Mouse (Mus musculus) G1E (cell line): ENCODE results near the gene Atp7b. TPM values are rescaled to one million over a fixed set of nuclear protein-coding genes. Genes with fewer than 3 reads are reported as not detected.

Experiments
- ATAC-seq: 2 replicates; pipeline ENCODE4 v1.8.0; 2016; ENCODE audit warnings: mild to moderate bottlenecking; ENCODE audit not compliant: insufficient number of reproducible peaks, poor library complexity, low FRiP score, severe bottlenecking; ENCODE audit errors: extremely low read depth
- DNase-seq: peaks from one replicate; pipeline ENCODE4 v3.0.0; 2012; ENCODE audit warnings: low spot score
- H3K27me3 ChIP-seq: 2 replicates; pipeline ENCODE4 v1.6.1; 2012; ENCODE audit warnings: mild to moderate bottlenecking, low read length, inconsistent platforms; ENCODE audit not compliant: insufficient read depth
- H3K36me3 ChIP-seq: replicated peaks from 2 replicates; pipeline ENCODE3; 2012; ENCODE audit warnings: mild to moderate bottlenecking, inconsistent platforms
- H3K4me1 ChIP-seq: 2 replicates; pipeline ENCODE4 v1.6.1; 2012; ENCODE audit warnings: low read depth, low read length, inconsistent platforms, mixed read lengths; ENCODE audit not compliant: insufficient read depth
- H3K4me3 ChIP-seq: 2 replicates; pipeline ENCODE4 v1.5.1; 2012; ENCODE audit warnings: low read depth, mild to moderate bottlenecking, inconsistent platforms, low read length, moderate library complexity, mixed read lengths
- H3K9me3 ChIP-seq: replicated peaks from 2 replicates; pipeline ENCODE4 v1.6.1; 2012; ENCODE audit warnings: inconsistent platforms
- CTCF ChIP-seq: IDR thresholded peaks from 2 replicates; pipeline ENCODE4 v1.5.1; 2012; ENCODE audit warnings: low read depth, low read length, inconsistent platforms, mixed read lengths
- GATA1 ChIP-seq: IDR thresholded peaks from 2 replicates; pipeline ENCODE4 v1.6.1; 2012; ENCODE audit warnings: borderline replicate concordance, low read length, inconsistent platforms, mixed read lengths
- GATA2 ChIP-seq: IDR thresholded peaks from 2 replicates; pipeline ENCODE4 v1.6.1; 2012; ENCODE audit warnings: low read depth, low read length, inconsistent platforms, borderline replicate concordance
- POLR2AphosphoS5 ChIP-seq: IDR thresholded peaks from 2 replicates; pipeline ENCODE4 v1.6.1; 2012; ENCODE audit warnings: low read depth, low read length, inconsistent platforms; ENCODE audit not compliant: insufficient replicate concordance
- TAL1 ChIP-seq: conservative IDR thresholded peaks from 2 replicates; pipeline ENCODE4 v1.6.1; 2012; ENCODE audit warnings: low read depth, low read length, inconsistent platforms, mixed read lengths
- polyA plus RNA-seq: library from polyadenylated mRNA; stranded (reverse); fragments of >175 nt; gene quantifications from 2 replicates; pipeline ENCODE4 v1.2.3, GENCODE M21; 2012
- total RNA-seq, 2 experiments: library from RNA; stranded (forward) in 1 of 2; stranded (reverse) in 1 of 2; fragments of 200-1000 nt in 1 of 2; fragments of >200 nt in 1 of 2; fragmentation: Nextera tagmentation in 1 of 2; gene quantifications; 2 replicates each; pipeline ENCODE4 v1.2.3; 2014 to 2017

The Atp7b gene
- total and polyA plus RNA-seq, 3 experiments, result 6.1 to 18.9 (median 6.6) TPM

GRCm38 (mm10) chr8:21947311-21948017 lies 112.6 kb downstream of the Atp7b start:
- no peak for TF ChIP-seq GATA1
- no peak for TF ChIP-seq CTCF
- no peak for TF ChIP-seq GATA2
- TF ChIP-seq TAL1, result no peak
- no peak for TF ChIP-seq POLR2AphosphoS5

GRCm38 (mm10) chr8:21946462-21946861 lies 113.6 kb downstream of the Atp7b start, which contains the start of gene Defb13:
Gene Defb13, plus strand, starts transcription at chr8:21946762.
- TF ChIP-seq CTCF, result no peak
- no peak for TF ChIP-seq POLR2AphosphoS5
- no peak for TF ChIP-seq GATA2
- TF ChIP-seq GATA1, result no peak
- no peak for TF ChIP-seq TAL1
- H3K27me3 ChIP-seq, result peaks cover 11% of the 10 kb centered on the region
- ATAC-seq, result no peak

More at GRCm38 (mm10) chr8:21947311-21948017, 112.6 kb downstream of the Atp7b start:
- no peaks in the 10 kb centered on the region for H3K36me3 ChIP-seq
- H3K4me3 ChIP-seq, result no peak overlapping the region
- peaks cover 11% of the 10 kb centered on the region for H3K27me3 ChIP-seq
- no peaks in the 10 kb centered on the region for H3K4me1 ChIP-seq
- ATAC-seq (no peak), DNase-seq (no peak)
- no peaks in the 10 kb centered on the region for H3K9me3 ChIP-seq

More at GRCm38 (mm10) chr8:21946462-21946861, 113.6 kb downstream of the Atp7b start, which contains the start of gene Defb13:
- DNase-seq, result no peak
- H3K9me3 ChIP-seq, result no peaks in the 10 kb centered on the region
- no peaks in the 10 kb centered on the region for H3K36me3 ChIP-seq
- H3K4me1 ChIP-seq, result no peaks in the 10 kb centered on the region
- H3K4me3 ChIP-seq, result no peak within 1 kb of the TSS

Other genes with a start within 250 kb of the Atp7b start
- gene Defb50, start 236.8 kb downstream of the Atp7b start, total RNA-seq (2014; fragmentation: Nextera tagmentation), result not detected in 2 replicates
- not detected in 2 replicates for gene Defb50, start 236.8 kb downstream of the Atp7b start, total RNA-seq (2017)
- not detected in 2 replicates for gene Defb50, start 236.8 kb downstream of the Atp7b start, polyA plus RNA-seq
- gene Defb2, start 220.4 kb downstream of the Atp7b start, total RNA-seq (2014; fragmentation: Nextera tagmentation), result not detected in 2 replicates
- gene Defb2, start 220.4 kb downstream of the Atp7b start, total RNA-seq (2017), result not detected in 2 replicates
- not detected in 2 replicates for gene Defb2, start 220.4 kb downstream of the Atp7b start, polyA plus RNA-seq
- gene Defb10, start 201.4 kb downstream of the Atp7b start, total RNA-seq (2014; fragmentation: Nextera tagmentation), result not detected in 2 replicates
- not detected in 2 replicates for gene Defb10, start 201.4 kb downstream of the Atp7b start, total RNA-seq (2017)
- gene Defb10, start 201.4 kb downstream of the Atp7b start, polyA plus RNA-seq, result not detected in 2 replicates
- gene Defb9, start 174.9 kb downstream of the Atp7b start, total RNA-seq (2014; fragmentation: Nextera tagmentation), result not detected in 2 replicates
- not detected in 2 replicates for gene Defb9, start 174.9 kb downstream of the Atp7b start, total RNA-seq (2017)
- not detected in 2 replicates for gene Defb9, start 174.9 kb downstream of the Atp7b start, polyA plus RNA-seq
- gene Defb11, start 153.9 kb downstream of the Atp7b start, total RNA-seq (2014; fragmentation: Nextera tagmentation), result not detected in 2 replicates
- gene Defb11, start 153.9 kb downstream of the Atp7b start, total RNA-seq (2017), result not detected in 2 replicates
- not detected in 2 replicates for gene Defb11, start 153.9 kb downstream of the Atp7b start, polyA plus RNA-seq
- not detected in 2 replicates for gene Defb15, start 127.6 kb downstream of the Atp7b start, total RNA-seq (2014; fragmentation: Nextera tagmentation)
- gene Defb15, start 127.6 kb downstream of the Atp7b start, total RNA-seq (2017), result 0.71 TPM in 1 of 2 replicates, not detected in the other
- not detected in 2 replicates for gene Defb15, start 127.6 kb downstream of the Atp7b start, polyA plus RNA-seq
- not detected in 2 replicates for gene Defb35, start 122.0 kb downstream of the Atp7b start, total RNA-seq (2014; fragmentation: Nextera tagmentation)
- gene Defb35, start 122.0 kb downstream of the Atp7b start, total RNA-seq (2017), result not detected in 2 replicates
- not detected in 2 replicates for gene Defb35, start 122.0 kb downstream of the Atp7b start, polyA plus RNA-seq
- gene Defb13, start 113.5 kb downstream of the Atp7b start, total RNA-seq (2014; fragmentation: Nextera tagmentation), result not detected in 2 replicates
- not detected in 2 replicates for gene Defb13, start 113.5 kb downstream of the Atp7b start, total RNA-seq (2017)
- gene Defb13, start 113.5 kb downstream of the Atp7b start, polyA plus RNA-seq, result not detected in 2 replicates
- not detected in 2 replicates for gene Fam90a1a, start 101.6 kb downstream of the Atp7b start, total RNA-seq (2014; fragmentation: Nextera tagmentation)
- gene Fam90a1a, start 101.6 kb downstream of the Atp7b start, total RNA-seq (2017), result 0.17 TPM in 1 of 2 replicates, not detected in the other
- not detected in 2 replicates for gene Fam90a1a, start 101.6 kb downstream of the Atp7b start, polyA plus RNA-seq
- not detected in 2 replicates for gene Ccdc70, start 90.5 kb downstream of the Atp7b start, total RNA-seq (2014; fragmentation: Nextera tagmentation)
- gene Ccdc70, start 90.5 kb downstream of the Atp7b start, total RNA-seq (2017), result not detected in 2 replicates
- gene Ccdc70, start 90.5 kb downstream of the Atp7b start, polyA plus RNA-seq, result not detected in 2 replicates
- gene Alg11, start 416 bp upstream of the Atp7b start, total RNA-seq (2014; fragmentation: Nextera tagmentation), result 24.4 and 24.7 TPM in 2 replicates
- 30.0 and 32.5 TPM in 2 replicates for gene Alg11, start 416 bp upstream of the Atp7b start, total RNA-seq (2017)
- 0.86 TPM in 2 replicates for gene Alg11, start 416 bp upstream of the Atp7b start, polyA plus RNA-seq
- not detected in 2 replicates for gene Nek5, start 64.7 kb upstream of the Atp7b start, total RNA-seq (2014; fragmentation: Nextera tagmentation)
- 0.16 TPM in 1 of 2 replicates, not detected in the other for gene Nek5, start 64.7 kb upstream of the Atp7b start, total RNA-seq (2017)
- not detected in 2 replicates for gene Nek5, start 64.7 kb upstream of the Atp7b start, polyA plus RNA-seq
- 4.4 and 14.9 TPM in 2 replicates for gene Nek3, start 106.1 kb upstream of the Atp7b start, total RNA-seq (2014; fragmentation: Nextera tagmentation)
- gene Nek3, start 106.1 kb upstream of the Atp7b start, total RNA-seq (2017), result 5.3 and 5.7 TPM in 2 replicates
- 1.1 and 1.4 TPM in 2 replicates for gene Nek3, start 106.1 kb upstream of the Atp7b start, polyA plus RNA-seq
- gene Ckap2, start 125.5 kb upstream of the Atp7b start, total RNA-seq (2014; fragmentation: Nextera tagmentation), result 28.2 and 63.9 TPM in 2 replicates
- 40.3 and 45.4 TPM in 2 replicates for gene Ckap2, start 125.5 kb upstream of the Atp7b start, total RNA-seq (2017)
- gene Ckap2, start 125.5 kb upstream of the Atp7b start, polyA plus RNA-seq, result 8.9 TPM in 2 replicates
- 41.1 and 55.0 TPM in 2 replicates for gene Vps36, start 132.5 kb upstream of the Atp7b start, total RNA-seq (2014; fragmentation: Nextera tagmentation)
- 43.2 and 43.3 TPM in 2 replicates for gene Vps36, start 132.5 kb upstream of the Atp7b start, total RNA-seq (2017)
- 7.8 and 9.7 TPM in 2 replicates for gene Vps36, start 132.5 kb upstream of the Atp7b start, polyA plus RNA-seq
- 0.73 TPM in 1 of 2 replicates, not detected in the other for gene Thsd1, start 167.0 kb upstream of the Atp7b start, total RNA-seq (2014; fragmentation: Nextera tagmentation)
- 0.06 and 0.22 TPM in 2 replicates for gene Thsd1, start 167.0 kb upstream of the Atp7b start, total RNA-seq (2017)
- gene Thsd1, start 167.0 kb upstream of the Atp7b start, polyA plus RNA-seq, result 0.01 TPM in 1 of 2 replicates, not detected in the other
- gene Tpte, start 223.1 kb upstream of the Atp7b start, total RNA-seq (2014; fragmentation: Nextera tagmentation), result not detected in 2 replicates
- gene Tpte, start 223.1 kb upstream of the Atp7b start, total RNA-seq (2017), result 0.05 and 0.06 TPM in 2 replicates
- not detected in 2 replicates for gene Tpte, start 223.1 kb upstream of the Atp7b start, polyA plus RNA-seq